Mouse (Mus musculus) hematopoietic stem cell, adult 5-6 weeks (primary cell): ENCODE data around the gene Gdpd5. TPM values are rescaled to one million over a fixed set of nuclear protein-coding genes. Genes with fewer than 3 reads are reported as not detected.

Experiments used
- ATAC-seq, 2 experiments: fragments of 125-278 bp in 1 of 2; replicated peaks in 1 of 2; 2 replicates each; pipeline ENCODE4 v1.8.0; 2016 to 2017; ENCODE audit warnings: inconsistent platforms in 2 of 2, mild to moderate bottlenecking in 2 of 2, moderate number of reproducible peaks in 2 of 2, low read depth in 1 of 2, moderate TSS enrichment in 1 of 2; ENCODE audit not compliant: low FRiP score in 2 of 2, poor library complexity in 2 of 2, severe bottlenecking in 2 of 2, insufficient read depth in 1 of 2, low TSS enrichment in 1 of 2
- total RNA-seq: library from RNA; stranded (forward); fragments of 172-1452, 232-1000 nt; gene quantifications from 2 replicates; pipeline ENCODE4 v1.2.3, GENCODE M21; 2017

The Gdpd5 gene
- total RNA-seq, 1 experiment from 2014 or later, result 0.15 TPM

GRCm38 (mm10) chr7:99393711-99394325 is 12.6 kb downstream of the Gdpd5 start:
- no peak for ATAC-seq

GRCm38 (mm10) chr7:99395385-99395784 is 14.2 kb downstream of the Gdpd5 start:
- ATAC-seq, result no peak

GRCm38 (mm10) chr7:99395908-99396616 is 14.8 kb downstream of the Gdpd5 start:
- ATAC-seq, result no peak

- no peak for ATAC-seq
Observed at GRCm38 (mm10) chr7:99396994-99397659, 15.9 kb downstream of the Gdpd5 start.

GRCm38 (mm10) chr7:99401373-99401772 is 20.2 kb downstream of the Gdpd5 start:
- no peak for ATAC-seq

GRCm38 (mm10) chr7:99402477-99402876 is 21.3 kb downstream of the Gdpd5 start:
- ATAC-seq, result no peak

- ATAC-seq, result no peak
Observed at GRCm38 (mm10) chr7:99403254-99403653, 22.0 kb downstream of the Gdpd5 start.

GRCm38 (mm10) chr7:99404031-99404735 is 23.0 kb downstream of the Gdpd5 start:
- no peak for ATAC-seq

- no peak for ATAC-seq
Observed at GRCm38 (mm10) chr7:99405386-99406155, 24.4 kb downstream of the Gdpd5 start.

GRCm38 (mm10) chr7:99407598-99407997 is 26.4 kb downstream of the Gdpd5 start:
- ATAC-seq, result peak; percentile 63 to 82

- no peak for ATAC-seq
Observed at GRCm38 (mm10) chr7:99409441-99410222, 28.4 kb downstream of the Gdpd5 start.

GRCm38 (mm10) chr7:99410315-99410714 is 29.1 kb downstream of the Gdpd5 start:
- no peak for ATAC-seq

GRCm38 (mm10) chr7:99411047-99411779 is 30.0 kb downstream of the Gdpd5 start:
- ATAC-seq, result no peak

- peak in 1 of 2 experiments; percentile 45; a peak in 1 of 4 replicates for ATAC-seq
Observed at GRCm38 (mm10) chr7:99415045-99415444, 33.8 kb downstream of the Gdpd5 start.

GRCm38 (mm10) chr7:99419311-99419710 is 38.1 kb downstream of the Gdpd5 start:
- ATAC-seq, result no peak

- ATAC-seq, result no peak
Observed at GRCm38 (mm10) chr7:99421006-99421405, 39.8 kb downstream of the Gdpd5 start.
